Mouse (Mus musculus) kidney, postnatal 10 days (tissue): ENCODE measurements at regions not wholly inside any gene's neighbourhood (a gene's known extent, or its start where the extent isn't known, plus 50 kb on each side); places are given as distances from the start of the nearest gene placed in this dataset.
"Not testable (repeated sequence)": the region's sequence is repeated elsewhere in the genome, so short reads cannot be mapped to it uniquely, and the experiment has no call there.

Experiments used
- DNase-seq: peaks from one replicate; pipeline ENCODE4 v3.0.0; 2021; ENCODE audit warnings: mixed read lengths

DNA sequence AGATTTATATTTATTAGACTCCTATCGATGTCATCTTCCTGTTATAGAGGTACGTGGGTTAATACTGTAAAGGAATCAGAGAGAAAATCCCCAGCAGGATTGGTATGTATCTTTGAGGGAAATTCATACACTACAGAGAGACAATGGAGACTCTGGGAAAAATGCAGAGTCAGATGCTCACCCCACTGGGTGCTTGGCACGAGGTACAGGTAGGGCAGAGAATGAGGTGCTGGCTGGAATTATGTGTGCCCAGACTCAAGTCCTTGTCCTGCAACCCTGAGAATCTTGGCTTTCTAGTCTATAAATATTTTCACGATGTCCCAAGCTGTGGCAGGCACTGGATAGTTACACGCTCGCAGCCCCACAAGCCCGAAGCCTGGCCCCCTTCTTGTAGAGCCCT is 57.8 kb upstream of the Cry1 start:
- DNase-seq = no peak

GRCm38 (mm10) chr10:85243556-85243955 is 58.7 kb upstream of the Cry1 start:
- no peak for DNase-seq

- DNase-seq = no peak
Observed at GRCm38 (mm10) chr10:85265746-85266145, 80.9 kb upstream of the Cry1 start.

DNA sequence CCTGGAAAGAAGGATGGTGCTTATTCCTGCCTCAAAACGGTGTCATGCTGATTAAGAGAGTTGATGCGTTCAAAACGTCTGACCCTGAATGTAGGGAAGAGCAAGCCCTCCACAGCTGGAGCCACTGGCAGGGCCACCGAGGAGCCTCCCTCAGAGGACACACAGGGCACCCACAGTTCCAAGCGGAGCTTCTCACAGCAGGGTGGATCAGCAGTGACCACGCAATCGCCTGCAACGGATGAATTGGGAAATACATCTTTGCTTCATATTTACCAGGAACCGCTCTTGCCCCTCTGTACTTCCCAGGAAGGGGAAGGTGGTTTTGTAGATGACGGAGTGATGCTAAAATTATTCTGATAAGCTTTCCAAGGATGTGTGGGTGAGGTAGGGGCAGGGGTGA is 81.3 kb upstream of the Cry1 start:
- DNase-seq = no peak

DNA sequence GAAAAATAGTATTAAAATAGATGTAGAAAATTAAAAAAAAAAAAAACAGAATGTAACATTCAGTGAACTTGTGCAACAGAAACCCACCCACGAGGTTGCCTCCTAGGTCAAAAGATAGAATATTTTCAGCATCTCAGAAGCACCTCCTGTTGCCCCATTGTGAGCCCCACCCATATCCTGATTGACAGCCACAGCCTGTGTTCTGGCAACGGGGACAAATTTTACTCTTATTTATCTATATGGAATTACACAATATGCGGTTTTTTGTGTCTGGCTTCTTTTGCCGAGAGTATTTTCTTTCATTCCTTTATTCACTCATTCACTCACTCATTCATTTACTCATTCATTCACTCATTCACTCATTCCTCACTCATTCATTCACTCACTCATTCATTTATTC is 81.9 kb upstream of the Cry1 start:
- no peak for DNase-seq

GRCm38 (mm10) chr10:85270209-85270608 is 85.3 kb upstream of the Cry1 start:
- DNase-seq = no peak

GRCm38 (mm10) chr10:85276793-85277192 is 91.9 kb upstream of the Cry1 start:
- DNase-seq = no peak

DNA sequence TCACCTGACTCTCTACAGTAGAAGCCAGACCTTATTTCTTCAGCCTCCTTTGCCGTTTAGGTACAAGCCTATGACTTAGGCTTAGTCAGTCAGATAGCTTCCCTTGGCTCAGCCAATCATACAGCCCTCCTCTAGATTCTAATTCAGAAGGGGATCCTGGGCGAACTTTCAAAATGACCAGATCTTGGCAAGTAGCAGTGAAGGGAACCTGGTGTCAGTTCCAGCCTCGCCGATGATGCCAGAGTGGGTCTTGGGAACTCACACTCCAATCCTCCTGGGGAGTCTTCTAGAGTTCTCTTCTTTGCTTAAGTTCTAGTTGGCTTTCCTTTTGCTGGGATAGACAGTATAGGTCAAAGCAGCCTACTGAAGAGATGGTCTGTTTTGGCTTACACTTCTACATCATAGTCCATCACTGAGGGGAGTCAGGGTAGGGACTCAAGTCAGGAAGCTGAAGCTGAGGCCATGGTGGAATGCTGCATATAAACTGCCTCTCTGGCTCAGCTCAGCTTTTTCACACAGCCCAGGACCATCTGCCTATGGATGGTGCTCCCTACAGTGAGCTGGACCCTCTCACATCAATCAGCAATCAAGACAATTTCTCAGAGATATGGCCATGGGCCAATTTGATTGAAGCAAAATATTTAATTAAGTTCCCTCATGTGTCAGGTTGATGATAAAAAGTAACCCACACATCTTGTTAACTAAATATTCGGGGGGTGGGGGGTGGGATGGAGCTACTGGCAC is 94.7 kb upstream of the Btbd11 start:
- no peak for DNase-seq

DNA sequence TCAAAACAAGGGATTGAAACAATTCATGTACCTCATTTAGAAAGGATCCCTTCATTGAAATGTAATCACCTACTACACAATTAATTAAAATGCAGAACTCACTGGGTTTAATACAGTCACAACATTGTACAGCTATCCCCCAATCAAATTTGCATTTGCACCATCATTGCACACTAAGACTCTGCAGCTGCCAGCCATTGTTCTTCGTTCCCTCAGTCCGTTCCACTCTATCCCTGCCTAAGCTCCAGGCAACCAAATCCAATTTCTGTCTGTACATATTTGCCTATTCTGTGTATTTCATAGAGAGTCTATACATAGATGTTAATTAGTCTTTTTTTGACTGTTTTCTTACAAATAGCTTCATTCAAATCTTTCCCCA is 94.1 kb upstream of the Btbd11 start:
- no peak for DNase-seq

- no peak for DNase-seq
Observed at GRCm38 (mm10) chr10:85293071-85293783, 93.4 kb upstream of the Btbd11 start.

- DNase-seq = no peak
Observed at GRCm38 (mm10) chr10:85295133-85295887, 91.3 kb upstream of the Btbd11 start.

GRCm38 (mm10) chr10:85311781-85312180 is 74.8 kb upstream of the Btbd11 start:
- no peak for DNase-seq

DNA sequence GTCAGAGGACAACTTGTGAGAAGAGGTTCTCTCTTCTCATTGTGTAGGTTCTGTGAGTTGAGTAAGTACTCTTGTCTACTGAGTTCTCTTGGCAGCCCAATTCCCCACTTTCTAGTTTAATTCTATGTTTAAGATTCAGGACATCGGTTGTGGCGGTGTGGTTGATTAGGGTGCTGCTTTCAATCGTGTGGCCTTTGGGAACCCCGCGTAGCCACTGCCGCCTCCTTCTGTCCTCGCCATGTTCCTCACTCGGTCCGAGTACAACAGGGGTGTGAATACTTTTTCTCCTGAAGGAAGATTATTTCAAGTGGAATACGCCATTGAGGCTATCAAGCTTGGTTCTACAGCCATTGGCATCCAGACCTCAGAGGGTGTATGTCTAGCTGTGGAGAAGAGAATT is 73.3 kb upstream of the Btbd11 start:
- not testable (repeated sequence) for DNase-seq

DNA sequence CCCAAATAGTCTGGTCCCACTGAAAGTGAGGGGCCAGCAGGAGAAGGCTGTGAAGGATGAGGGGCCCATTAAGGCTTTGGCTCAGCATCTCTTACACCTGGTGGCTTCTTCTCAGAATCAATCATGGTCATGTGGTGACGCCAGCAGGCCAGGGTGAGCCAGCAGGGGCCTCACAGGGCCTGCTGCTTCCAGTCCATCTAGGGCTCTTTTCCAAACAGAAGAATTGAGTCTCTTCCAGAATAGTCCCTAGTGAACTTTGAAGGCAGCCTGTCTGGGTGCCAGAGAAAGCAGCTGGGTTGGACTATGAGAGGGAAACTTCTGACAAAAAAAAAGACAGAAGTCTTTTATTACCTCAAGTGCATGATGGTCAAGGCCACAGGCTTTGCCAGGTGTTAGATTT is 65.6 kb upstream of the Btbd11 start:
- peak; percentile 60 for DNase-seq

GRCm38 (mm10) chr10:85322280-85322679 is 64.3 kb upstream of the Btbd11 start:
- DNase-seq = no peak

DNA sequence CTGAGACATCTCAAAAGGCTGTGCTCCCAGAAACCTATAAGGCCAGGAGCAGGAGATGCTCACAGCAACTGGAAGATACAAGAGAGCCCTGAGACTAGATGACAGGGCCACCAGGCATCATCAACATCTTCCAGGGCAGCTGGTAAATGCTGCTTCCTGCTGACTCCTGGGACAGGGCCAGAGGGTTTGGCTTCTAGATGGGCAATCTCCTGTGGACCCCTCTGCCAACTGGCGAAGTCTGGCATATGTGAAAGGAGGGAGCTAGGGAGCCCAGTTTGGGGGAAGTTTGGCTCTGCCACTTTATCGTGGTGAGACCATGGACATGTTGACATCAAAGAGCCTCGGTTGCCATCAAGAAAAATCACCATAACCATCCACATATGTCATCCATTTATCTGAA is 57.2 kb upstream of the Btbd11 start:
- DNase-seq = no peak

DNA sequence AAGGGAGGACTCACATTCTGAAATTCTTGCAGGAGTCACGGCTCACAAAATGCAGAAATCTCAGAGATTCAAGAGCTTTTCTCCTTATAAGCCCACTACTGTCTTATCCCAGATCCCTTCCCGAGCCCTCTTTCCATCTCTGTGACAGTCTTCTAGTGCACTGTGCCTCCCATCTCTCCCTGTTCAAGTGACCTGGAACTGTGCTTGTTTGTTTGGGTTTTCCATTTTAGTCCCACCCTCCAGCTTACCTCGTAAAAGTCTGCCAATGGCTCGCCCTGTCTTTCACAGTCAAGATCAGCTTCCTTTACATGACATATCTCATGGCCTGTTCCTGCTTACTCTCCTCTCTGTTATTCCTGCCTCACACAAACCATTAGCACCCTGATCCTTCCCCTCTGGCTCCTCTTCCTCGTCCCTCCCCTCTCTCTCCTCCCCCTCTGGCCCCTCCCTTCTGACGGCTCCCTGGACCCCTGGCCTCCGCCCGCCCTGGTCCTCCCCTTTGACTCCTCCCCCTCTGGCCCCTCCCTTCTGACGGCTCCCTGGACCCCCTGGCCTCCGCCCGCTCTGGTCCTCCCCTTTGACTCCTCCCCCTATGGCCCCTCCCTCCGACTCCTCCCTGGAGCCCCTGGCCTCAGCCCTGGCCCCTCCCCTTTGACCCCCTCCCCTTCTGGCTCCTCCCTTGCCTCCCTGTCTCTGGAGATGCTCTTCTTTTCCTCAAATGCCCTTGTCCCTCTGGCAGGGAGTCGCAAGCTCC is 55.5 kb upstream of the Btbd11 start:
- peak; percentile 62 for DNase-seq
